Mouse (Mus musculus) Muller cell, postnatal 12 days (primary cell): Measurements from ENCODE around the gene Ppil6.

Source experiments
- DNase-seq: peaks from one replicate; pipeline ENCODE4 v3.0.0-alpha.2; 2015; ENCODE audit errors: inconsistent ontology term

Gene Ppil6

GRCm38 (mm10) chr10:41525696-41526095 lies 35.5 kb downstream of the Ppil6 start:
- DNase-seq = no peak

- DNase-seq = no peak
These were observed 39.7 kb downstream of the Ppil6 start for GRCm38 (mm10) chr10:41529972-41530371.

GRCm38 (mm10) chr10:41535991-41536390 lies 45.8 kb downstream of the Ppil6 start:
- no peak for DNase-seq

GRCm38 (mm10) chr10:41536714-41537113 lies 46.5 kb downstream of the Ppil6 start:
- DNase-seq = no peak

GRCm38 (mm10) chr10:41537226-41537982 lies 47.2 kb downstream of the Ppil6 start:
- no peak for DNase-seq

GRCm38 (mm10) chr10:41537983-41538330 lies 47.7 kb downstream of the Ppil6 start:
- DNase-seq = no peak

- DNase-seq = no peak
These were observed 48.7 kb downstream of the Ppil6 start for GRCm38 (mm10) chr10:41538986-41539385.

- DNase-seq = no peak
These were observed 51.8 kb downstream of the Ppil6 start for GRCm38 (mm10) chr10:41542057-41542456.

GRCm38 (mm10) chr10:41543439-41543838 lies 53.2 kb downstream of the Ppil6 start:
- no peak for DNase-seq

- no peak for DNase-seq
These were observed 53.6 kb downstream of the Ppil6 start for GRCm38 (mm10) chr10:41543844-41544243.

- peak; percentile 38 for DNase-seq
These were observed 54.4 kb downstream of the Ppil6 start for GRCm38 (mm10) chr10:41544481-41545190.

- DNase-seq = no peak
These were observed 55.1 kb downstream of the Ppil6 start for GRCm38 (mm10) chr10:41545224-41545755.

GRCm38 (mm10) chr10:41546396-41547165 lies 56.3 kb downstream of the Ppil6 start:
- no peak for DNase-seq

- no peak for DNase-seq
These were observed 60.5 kb downstream of the Ppil6 start for GRCm38 (mm10) chr10:41550711-41551110.

- no peak for DNase-seq
These were observed 62.1 kb downstream of the Ppil6 start for GRCm38 (mm10) chr10:41552319-41552718.

- DNase-seq = no peak
These were observed 62.8 kb downstream of the Ppil6 start for GRCm38 (mm10) chr10:41552847-41553589.

GRCm38 (mm10) chr10:41553711-41554110 lies 63.5 kb downstream of the Ppil6 start:
- DNase-seq = peak; percentile 66

- no peak for DNase-seq
These were observed 64.8 kb downstream of the Ppil6 start for GRCm38 (mm10) chr10:41555081-41555480.

- no peak for DNase-seq
These were observed 68.2 kb downstream of the Ppil6 start for GRCm38 (mm10) chr10:41558401-41558800.

GRCm38 (mm10) chr10:41561701-41562395 lies 71.6 kb downstream of the Ppil6 start:
- no peak for DNase-seq
